Mouse (Mus musculus): ENCODE results near the gene Lrguk.

GRCm38 (mm10) chr6:34173251-34173650 is 144.0 kb downstream of the Lrguk start:
- TF ChIP-seq POLR2A (IDR thresholded peaks at IDR 0.05; ENCODE audit: borderline replicate concordance, insufficient read depth, low read length) (no peak), CTCF (IDR thresholded peaks at IDR 0.05; ENCODE audit: borderline replicate concordance, insufficient read depth, low read depth, low read length) (no peak)
